Mouse (Mus musculus) lung, postnatal 25 days (tissue): ENCODE data around the gene Nrxn1.
A peak's percentile ranks its signal among the peaks of the same experiment; 100 is the strongest.

Experiments used
- DNase-seq: peaks from one replicate; pipeline ENCODE4 v3.0.0; 2022; ENCODE audit warnings: low spot score

Gene Nrxn1

GRCm38 (mm10) chr17:90962904-90963531 lies 129.9 kb downstream of the Nrxn1 start:
- peak; percentile 1 for DNase-seq

GRCm38 (mm10) chr17:90955221-90955620 lies 137.7 kb downstream of the Nrxn1 start:
- DNase-seq = no peak

- DNase-seq = no peak
These were observed 157.9 kb downstream of the Nrxn1 start for GRCm38 (mm10) chr17:90934929-90935328.

GRCm38 (mm10) chr17:90913320-90913719 lies 179.6 kb downstream of the Nrxn1 start:
- no peak for DNase-seq

DNA sequence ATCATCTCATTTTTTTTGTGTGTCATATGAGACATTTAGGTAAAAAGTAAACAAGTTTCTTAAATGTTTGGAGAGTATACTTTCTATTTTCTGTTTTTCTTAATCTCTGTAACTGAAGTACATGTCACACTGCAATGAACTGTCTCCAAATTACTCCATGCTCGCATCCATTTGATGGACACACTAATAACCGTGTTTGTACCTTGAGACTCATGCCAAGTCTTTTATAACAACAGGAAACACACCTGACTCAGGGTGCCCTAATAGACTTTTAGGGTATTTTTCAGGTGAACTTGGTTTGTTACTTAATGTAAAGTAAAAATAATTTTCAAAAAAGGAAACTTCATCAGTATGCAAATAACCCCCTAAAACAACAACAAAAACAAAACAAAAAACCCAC lies 180.1 kb downstream of the Nrxn1 start:
- no peak for DNase-seq

DNA sequence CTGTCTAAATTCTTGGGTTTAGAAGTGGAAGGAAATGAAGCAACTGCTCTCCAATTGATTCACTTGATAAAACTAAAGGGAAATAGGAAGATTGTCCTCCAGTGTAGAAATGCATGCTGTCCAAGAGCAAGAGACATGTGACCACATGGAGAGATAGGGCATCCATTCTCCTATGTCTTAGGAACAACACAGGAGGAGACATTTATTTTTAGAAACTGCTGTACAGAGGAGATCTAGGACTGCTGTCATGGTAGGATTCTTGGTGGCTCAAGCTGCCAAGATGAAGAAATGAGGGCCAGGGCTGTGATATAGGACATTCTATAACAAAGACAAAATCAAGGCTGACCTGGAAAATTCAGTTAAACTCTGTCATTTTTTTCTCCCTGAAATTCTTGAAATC lies 180.5 kb downstream of the Nrxn1 start:
- DNase-seq = no peak

GRCm38 (mm10) chr17:90906118-90907093 lies 186.5 kb downstream of the Nrxn1 start:
- no peak for DNase-seq

GRCm38 (mm10) chr17:90905143-90905542 lies 187.7 kb downstream of the Nrxn1 start:
- no peak for DNase-seq

DNA sequence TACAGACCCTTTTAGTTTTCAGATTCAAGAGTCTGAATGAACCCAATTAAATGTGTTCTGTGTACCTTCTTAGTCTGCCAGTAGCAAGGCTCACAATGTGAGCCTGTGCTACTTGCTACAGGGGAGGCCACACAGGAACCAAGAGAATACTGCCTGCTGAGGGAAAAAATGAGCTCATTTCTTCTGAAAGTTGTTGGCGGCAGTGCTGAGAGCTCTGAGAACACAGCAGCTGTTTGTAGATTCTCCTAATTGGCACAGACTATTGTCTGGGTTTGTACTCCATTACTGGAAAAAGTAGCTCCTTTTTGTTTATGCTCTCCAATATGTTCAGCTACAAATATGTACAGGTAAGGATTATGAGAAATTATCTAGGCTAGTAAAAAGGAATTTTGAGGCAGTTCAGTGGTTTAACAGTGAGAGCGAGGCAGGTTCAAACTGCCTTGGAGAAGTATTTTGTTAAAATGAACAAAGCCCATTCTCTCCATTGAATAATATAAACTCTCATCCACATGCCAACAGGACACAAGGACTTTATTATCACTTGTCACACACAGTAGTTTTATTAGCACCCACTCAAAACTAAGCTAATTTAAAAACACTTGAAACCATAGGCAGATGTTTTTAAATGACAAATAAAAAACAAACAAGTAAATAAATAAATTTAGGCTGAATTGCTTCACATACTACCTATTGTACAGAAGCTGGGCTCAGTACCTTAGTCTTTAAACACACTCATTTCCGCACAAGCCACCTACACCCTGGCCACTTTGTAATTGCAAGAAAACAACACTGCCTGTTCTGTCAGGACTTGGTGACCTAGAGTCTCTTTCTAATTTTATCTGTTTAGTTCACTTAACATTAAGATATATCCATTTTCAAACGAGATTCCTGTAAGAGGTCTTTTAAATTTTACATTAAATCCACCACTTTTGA lies 200.3 kb downstream of the Nrxn1 start:
- peak; percentile 7 for DNase-seq

DNA sequence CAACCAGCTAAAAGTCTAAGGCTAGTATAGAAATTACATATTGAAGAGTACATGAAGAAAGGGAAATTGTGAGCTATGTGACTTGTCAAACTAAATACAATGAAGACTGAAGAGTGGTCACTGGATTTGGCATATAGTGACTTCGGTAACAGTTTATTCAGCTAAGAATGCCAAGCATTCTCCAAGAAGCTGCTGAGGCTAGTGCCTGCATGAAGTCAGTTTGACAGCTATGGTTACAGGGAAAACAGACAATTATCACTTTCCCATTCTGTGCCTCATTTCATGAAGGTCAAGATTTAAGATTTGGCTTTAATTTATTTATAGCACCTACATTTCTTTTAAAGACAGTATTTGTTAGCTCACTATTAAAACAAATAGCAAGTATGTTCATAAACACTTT lies 201.2 kb downstream of the Nrxn1 start:
- no peak for DNase-seq

DNA sequence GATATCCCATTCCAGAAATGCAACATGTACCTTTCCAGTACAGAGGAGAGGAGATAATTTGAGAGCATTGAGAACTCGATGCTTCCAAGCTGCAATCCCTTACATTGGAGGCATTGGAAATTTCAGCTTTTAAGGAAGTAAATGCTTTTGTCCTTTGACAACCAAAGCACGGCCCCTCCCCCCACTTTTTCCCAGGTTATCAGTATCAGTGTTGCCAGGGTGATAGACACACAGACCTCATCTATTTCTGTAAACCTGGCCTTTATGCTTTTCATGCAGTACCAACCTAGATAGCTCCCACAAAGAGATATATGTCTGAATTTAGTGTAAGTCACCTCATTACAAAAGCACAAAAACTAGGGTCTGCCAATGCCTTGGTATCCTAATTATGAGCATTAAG lies 235.6 kb downstream of the Nrxn1 start:
- no peak for DNase-seq

GRCm38 (mm10) chr17:90843876-90844275 lies 249.0 kb downstream of the Nrxn1 start:
- no peak for DNase-seq

GRCm38 (mm10) chr17:90843072-90843611 lies 249.7 kb downstream of the Nrxn1 start:
- no peak for DNase-seq

GRCm38 (mm10) chr17:90837022-90837414 lies 255.9 kb downstream of the Nrxn1 start:
- DNase-seq = no peak

DNA sequence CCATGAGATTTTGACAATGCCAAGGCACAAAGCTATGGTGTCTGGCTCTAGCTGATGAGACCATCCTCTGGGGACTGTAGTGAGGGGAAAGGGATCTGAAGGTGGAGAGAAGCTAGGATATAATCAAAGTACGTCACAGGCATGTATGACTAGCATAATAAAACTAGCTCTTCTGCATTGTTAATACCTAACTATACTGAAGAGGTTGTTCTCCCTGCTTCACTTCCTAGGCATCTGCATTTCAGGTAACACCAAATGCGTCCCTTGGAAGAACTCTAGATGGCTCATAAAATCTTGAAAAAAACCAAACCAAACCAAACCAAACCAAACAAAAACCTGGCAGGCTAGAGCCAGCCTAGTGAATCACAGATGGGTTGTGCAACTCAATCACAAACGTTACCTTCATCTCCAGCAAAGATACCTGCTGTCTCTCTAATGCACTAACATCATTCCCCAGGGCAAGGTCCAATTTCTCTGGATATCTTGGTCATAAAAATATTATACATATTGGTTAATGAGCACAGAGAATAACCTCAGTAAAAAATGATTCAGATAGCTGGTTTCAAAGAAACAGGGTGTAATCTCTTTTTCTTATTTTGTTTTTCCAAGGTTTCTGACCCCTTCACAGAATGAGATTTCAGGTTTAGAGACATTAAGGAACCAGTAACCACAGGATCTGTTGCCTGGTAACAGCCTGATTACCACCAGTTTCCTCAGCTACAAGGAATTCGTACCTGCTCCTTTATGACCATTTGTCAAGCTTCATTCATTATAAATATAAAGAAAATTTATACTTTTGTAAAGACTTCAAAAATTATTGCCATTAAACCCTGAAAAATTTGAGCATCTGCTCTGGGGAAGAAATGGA lies 256.5 kb downstream of the Nrxn1 start:
- no peak for DNase-seq

GRCm38 (mm10) chr17:90818340-90818739 lies 274.5 kb downstream of the Nrxn1 start:
- DNase-seq = no peak

DNA sequence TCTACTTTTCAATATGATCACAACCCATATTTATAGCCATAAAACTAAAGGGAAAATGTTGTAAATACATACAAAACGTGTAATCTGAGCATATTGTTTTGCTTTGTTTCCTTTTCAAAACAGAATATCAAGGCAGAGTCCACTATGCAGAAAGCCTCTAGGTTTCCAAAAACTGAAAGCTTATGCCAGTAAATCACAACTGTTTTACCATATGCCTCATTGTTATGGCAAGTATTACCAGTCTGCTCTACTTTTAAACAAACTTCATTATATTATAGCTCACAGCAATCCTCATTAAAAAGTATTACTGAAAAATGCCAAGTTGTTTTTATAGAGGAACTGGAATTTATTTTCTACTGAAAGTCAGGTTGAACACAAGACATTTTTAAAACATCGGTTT lies 275.0 kb downstream of the Nrxn1 start:
- DNase-seq = no peak

DNA sequence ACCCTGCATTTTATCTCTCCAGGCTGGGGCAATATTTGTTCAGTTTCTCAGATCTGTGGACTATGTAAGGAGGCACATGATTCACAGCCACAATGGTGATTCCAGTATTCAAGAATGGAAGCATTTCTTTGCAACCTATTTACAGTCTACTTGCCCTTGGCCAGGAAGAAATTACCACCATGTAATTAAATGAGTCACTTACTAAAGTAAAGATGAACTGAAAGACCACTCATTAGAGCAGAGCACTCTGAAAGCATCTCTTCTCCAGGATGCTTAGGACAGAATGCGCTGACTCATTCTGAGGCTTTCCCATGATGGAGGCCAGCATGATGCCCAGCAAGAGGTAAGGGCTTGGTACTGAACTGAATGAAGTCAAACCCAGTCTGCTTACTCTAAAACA lies 277.6 kb downstream of the Nrxn1 start:
- DNase-seq = no peak

DNA sequence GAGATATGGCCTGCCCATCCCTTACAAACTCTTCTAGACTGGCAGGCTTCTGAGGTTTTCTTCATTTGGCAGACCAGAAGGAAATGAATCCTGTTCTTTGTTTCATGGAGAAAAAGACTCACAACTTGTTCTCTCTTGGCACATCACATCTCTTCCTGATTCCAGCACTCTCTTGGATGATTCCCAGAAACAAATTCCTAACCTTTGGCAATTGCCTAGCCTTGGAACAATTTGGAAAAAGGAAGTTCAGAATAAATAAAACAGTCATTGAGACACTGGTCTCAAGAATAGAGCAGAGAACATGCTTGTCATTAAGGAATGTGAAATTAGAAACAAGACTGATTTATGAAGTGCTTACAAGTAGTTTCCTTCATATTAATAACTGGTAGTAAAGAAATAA lies 279.1 kb downstream of the Nrxn1 start:
- DNase-seq = peak; percentile 79

- DNase-seq = no peak
These were observed 280.4 kb downstream of the Nrxn1 start for GRCm38 (mm10) chr17:90812485-90812884.
